Mouse (Mus musculus): Measurements from ENCODE around the gene Tmem132c.

Tmem132c gene

DNA sequence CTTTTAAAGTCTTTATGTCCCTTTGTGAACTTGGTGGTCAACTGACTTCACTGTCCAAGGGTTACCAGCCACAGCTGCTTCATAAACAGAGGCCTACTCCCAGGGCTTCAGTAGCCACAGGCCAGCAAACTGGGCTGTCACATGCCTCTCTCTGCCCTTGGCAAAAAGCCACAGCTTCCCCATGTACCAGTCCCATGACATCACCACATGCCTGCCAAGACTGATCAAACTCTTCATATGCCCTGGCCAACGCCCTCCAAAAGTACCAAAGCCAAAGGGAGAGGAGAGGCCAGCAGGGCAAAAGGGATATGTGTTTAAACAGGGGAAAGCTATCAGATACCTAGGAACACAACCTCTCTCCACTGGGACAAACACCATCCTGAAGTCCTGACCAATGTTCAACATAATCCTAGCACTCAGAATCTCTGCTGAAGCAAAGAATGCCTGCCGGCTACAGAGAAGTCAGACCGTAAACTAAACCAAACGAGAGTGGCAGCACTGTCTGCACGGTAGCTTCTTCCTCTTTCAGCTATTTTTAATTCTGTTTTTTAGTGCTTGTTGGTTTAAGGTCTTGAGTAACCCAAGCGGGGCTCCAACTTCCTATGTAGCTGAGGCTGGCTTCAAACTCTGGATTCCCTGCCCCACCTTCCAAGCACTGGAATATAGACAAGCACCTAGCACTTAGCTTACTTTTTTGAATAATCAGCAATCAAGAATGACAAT lies 369.3 kb downstream of the Tmem132c start:
- peak; percentile 80 to 81 for DNase-seq

DNA sequence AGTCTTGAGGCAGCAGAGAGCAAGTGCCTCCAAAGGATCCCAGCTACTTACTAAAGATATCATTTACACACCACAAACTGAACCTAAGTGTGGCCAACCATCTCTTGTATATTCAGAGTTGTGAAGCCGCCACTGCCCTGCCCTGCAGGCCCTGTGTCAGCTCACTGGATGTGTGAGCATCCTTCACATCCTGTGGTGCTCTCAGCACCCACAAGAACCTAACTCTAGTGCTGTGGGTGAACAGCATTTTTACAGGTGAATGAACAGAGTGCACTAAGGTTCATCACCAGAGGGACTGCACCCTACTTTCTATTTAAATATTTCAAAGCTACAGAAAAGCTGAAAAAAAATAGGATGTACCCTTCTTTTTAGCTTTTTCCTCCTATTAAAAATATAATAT lies 370.3 kb downstream of the Tmem132c start:
- peak; percentile 65 for DNase-seq

DNA sequence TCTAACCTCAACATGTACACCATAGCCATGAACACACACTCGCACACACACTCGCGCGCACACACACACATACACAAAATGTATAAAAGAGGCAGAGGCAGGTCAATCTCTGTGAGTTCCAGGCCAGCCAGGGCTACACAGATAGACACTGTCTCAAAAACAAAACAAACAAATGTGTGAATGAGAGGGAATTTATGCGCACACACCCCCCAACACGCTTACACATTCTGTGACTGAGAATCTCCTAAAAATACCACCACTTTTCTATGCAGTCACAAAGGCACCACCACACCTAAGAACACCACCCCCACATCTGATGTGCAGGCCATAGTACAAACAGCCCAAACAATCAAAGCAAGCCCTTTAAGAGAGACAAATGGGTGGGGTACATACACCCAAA lies 370.8 kb downstream of the Tmem132c start:
- no peak for DNase-seq
